Mouse (Mus musculus) C2C12 (cell line): Measurements from ENCODE around the gene Tmem131l. TPM values are rescaled to one million over a fixed set of nuclear protein-coding genes. Genes with fewer than 3 reads are reported as not detected.
A peak's percentile ranks its signal among the peaks of the same experiment; 100 is the strongest.

Experiments used
- H3K27me3 ChIP-seq: one replicate; pipeline ENCODE4 v1.6.1; 2011; ENCODE audit not compliant: control insufficient read depth, insufficient read depth, insufficient read length
- H3K36me3 ChIP-seq: one replicate; pipeline ENCODE4 v1.6.1; 2011; ENCODE audit not compliant: control insufficient read depth, insufficient read depth
- H3K4me3 ChIP-seq: one replicate; pipeline ENCODE4 v1.5.1; 2011; ENCODE audit warnings: mild to moderate bottlenecking, control low read depth; ENCODE audit not compliant: poor library complexity, insufficient read depth, severe bottlenecking
- H3K79me2 ChIP-seq: one replicate; pipeline ENCODE4 v1.6.1; 2011; ENCODE audit not compliant: control insufficient read depth, insufficient read depth
- H3K79me3 ChIP-seq: one replicate; pipeline ENCODE4 v1.6.1; 2011; ENCODE audit warnings: low read depth, control low read depth
- H3ac ChIP-seq: one replicate; pipeline ENCODE3; 2011; ENCODE audit warnings: low read depth; ENCODE audit not compliant: control insufficient read depth, insufficient read length
- CEBPB ChIP-seq: IDR thresholded peaks from one replicate; pipeline ENCODE4 v1.6.1; 2011; ENCODE audit warnings: low read depth, mild to moderate bottlenecking, control low read depth, moderate library complexity
- CTCF ChIP-seq: IDR thresholded peaks from one replicate; pipeline ENCODE4 v1.5.1; 2011; ENCODE audit not compliant: control insufficient read depth, insufficient read depth, insufficient read length
- FOSL1 ChIP-seq: IDR thresholded peaks from one replicate; pipeline ENCODE4 v1.8.0; 2011; ENCODE audit warnings: mild to moderate bottlenecking, low read length; ENCODE audit not compliant: poor library complexity, insufficient read depth, severe bottlenecking
- MAX ChIP-seq: IDR thresholded peaks from one replicate; pipeline ENCODE4 v1.6.1; 2011; ENCODE audit warnings: mild to moderate bottlenecking, control low read depth
- MYOD1 ChIP-seq: IDR thresholded peaks from one replicate; pipeline ENCODE4 v1.6.1; 2011; ENCODE audit warnings: low read depth; ENCODE audit not compliant: control insufficient read depth, insufficient read length
- MYOG ChIP-seq: IDR thresholded peaks from one replicate; pipeline ENCODE4 v1.6.1; 2011; ENCODE audit not compliant: control insufficient read depth, insufficient read length; ENCODE audit errors: extremely low read depth
- USF1 ChIP-seq: IDR thresholded peaks from one replicate; pipeline ENCODE4 v1.6.1; 2011; ENCODE audit warnings: low read depth, mild to moderate bottlenecking, control low read depth, moderate library complexity
- polyA plus RNA-seq: library from polyadenylated mRNA; unstranded; fragments of >200 nt; fragmentation: generic; extraction: Trizol; gene quantifications from one replicate; pipeline ENCODE4 v1.2.1, GENCODE M21; 2012; ENCODE audit warnings: missing spikeins

Gene Tmem131l
- polyA plus RNA-seq, 1 experiment = 10.4 TPM

DNA sequence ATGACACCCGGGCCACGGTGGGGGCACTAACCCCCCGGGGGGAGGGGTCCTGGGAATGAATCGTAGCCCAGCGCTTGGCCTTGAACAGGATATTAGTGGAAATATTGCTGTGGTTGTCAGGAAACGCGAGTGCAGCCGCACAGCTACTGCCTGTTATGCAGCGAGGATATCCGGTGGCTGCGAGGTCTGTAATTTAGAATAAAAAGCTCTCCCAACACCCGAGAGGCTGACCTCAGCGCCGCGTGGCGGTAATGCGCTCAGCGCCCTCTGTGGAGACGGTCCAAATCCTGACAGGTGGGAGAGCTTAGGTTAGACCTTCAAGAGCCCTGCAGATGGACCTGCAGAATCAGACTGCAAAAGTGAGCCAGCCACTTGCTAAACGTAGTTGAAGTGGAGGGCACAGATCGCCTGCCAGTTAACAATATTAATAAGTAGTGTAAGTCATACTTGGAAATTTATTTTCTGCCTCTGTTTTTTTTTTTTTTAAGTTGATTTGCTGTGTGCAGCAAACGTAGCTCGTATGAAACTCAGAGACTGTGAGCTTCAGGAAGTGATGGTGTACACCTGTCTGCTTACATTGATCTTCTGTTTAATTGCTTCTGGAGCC lies 604 bp upstream of the Tmem131l start:
- H3ac ChIP-seq = peak overlapping the region; percentile 66
- no peak for TF ChIP-seq CEBPB
- H3K27me3 ChIP-seq = no peaks in the 10 kb centered on the region
- H3K79me3 ChIP-seq = peaks cover 1% of the 10 kb centered on the region
- peaks cover 3% of the 10 kb centered on the region for H3K36me3 ChIP-seq
- H3K4me3 ChIP-seq = peak overlapping the region; percentile 53
- peaks cover 6% of the 10 kb centered on the region for H3K79me2 ChIP-seq

DNA sequence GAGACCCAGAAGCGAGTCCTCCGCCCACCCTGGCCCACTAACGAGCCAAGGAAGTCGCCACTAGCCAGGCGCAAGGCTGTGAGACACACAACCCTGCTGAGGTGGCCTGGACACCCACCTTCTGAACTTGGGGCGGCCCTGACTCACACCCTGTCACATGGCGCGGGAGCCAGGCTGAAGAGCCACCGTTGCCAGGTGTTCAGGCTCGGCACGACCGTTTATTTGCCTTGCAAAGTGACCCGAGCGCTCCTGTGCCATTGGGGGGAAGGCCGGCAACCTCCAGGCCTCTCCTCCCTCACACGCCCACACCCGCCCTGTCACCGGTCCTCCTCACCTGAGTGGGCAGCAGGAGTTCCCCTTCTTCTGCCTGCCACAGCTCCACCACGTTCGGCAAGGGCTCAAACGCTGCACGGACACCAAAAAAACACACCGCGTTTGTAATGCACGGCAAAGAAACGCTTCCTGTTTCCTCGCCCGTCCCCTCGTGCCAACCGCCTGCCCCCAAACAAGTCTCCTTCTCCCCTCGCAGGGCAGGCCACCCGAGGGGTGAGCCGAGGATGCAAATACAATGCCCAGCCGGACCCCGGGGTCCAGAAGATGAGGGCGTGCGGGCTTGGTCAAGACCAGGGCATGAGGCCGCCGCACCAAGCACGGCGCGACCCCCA lies 862 bp downstream of the Tmem131l start:
- Histone ChIP-seq H3K27me3 (no peaks in the 10 kb centered on the region), H3ac (peak overlapping the region; percentile 62), H3K36me3 (peaks cover 3% of the 10 kb centered on the region), H3K79me3 (peaks cover 1% of the 10 kb centered on the region), H3K4me3 (peak overlapping the region; percentile 53), H3K79me2 (peaks cover 7% of the 10 kb centered on the region)
- TF ChIP-seq CEBPB (no peak), MYOD1 (no peak), USF1 (no peak), CTCF (no peak), MAX (no peak), FOSL1 (no peak), MYOG (no peak)

DNA sequence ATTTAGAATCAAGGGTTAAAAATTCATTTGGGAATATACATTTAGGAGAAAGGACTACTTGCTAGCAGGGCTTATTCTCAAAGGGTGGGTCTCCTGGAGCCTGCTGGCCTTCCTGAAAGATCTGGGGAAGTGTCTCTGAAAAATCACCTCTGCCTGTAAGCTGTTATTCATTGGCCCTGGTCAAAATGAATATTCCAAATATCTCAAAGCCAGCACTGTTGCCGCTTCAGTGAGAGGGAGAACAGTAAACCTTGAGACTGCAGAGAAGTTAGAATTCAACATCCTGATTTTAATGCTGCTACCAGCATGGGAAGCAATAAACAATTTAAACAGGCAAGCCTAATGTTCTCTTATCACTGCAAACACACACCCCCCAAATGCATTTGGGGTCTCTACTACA lies 1.8 kb downstream of the Tmem131l start:
- Histone ChIP-seq H3K4me3 (no peak overlapping the region), H3K36me3 (peaks cover 3% of the 10 kb centered on the region), H3K27me3 (no peaks in the 10 kb centered on the region), H3ac (no peak overlapping the region), H3K79me3 (peaks cover 3% of the 10 kb centered on the region), H3K79me2 (peaks cover 16% of the 10 kb centered on the region)
- no peak for TF ChIP-seq CTCF
- TF ChIP-seq USF1 = no peak
- no peak for TF ChIP-seq MAX
- no peak for TF ChIP-seq FOSL1

DNA sequence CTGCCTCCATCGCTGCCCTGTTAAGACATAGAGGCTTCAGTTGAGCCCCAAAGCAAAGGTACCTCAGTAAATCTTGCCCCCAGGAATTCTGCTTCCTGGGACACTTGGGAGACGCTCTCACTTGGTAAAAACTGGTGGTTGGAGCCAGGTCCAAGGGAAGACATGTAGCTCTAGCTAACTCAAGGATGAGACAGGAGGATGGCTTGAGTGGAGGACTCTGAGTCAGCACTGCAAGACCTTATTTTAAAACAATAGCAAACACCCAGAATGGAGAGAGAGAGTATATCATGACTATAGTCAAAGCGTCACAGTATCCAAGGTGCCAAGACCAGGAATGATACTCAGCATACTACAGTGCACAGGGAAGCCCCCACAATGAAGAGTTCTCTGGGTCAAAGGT lies 2.4 kb downstream of the Tmem131l start:
- Histone ChIP-seq H3K27me3 (no peaks in the 10 kb centered on the region), H3K36me3 (peaks cover 3% of the 10 kb centered on the region), H3K79me2 (peaks cover 22% of the 10 kb centered on the region), H3K4me3 (no peak overlapping the region), H3ac (no peak overlapping the region), H3K79me3 (peaks cover 5% of the 10 kb centered on the region)
- no peak for TF ChIP-seq MYOG
- no peak for TF ChIP-seq CTCF
- TF ChIP-seq FOSL1 = no peak
- TF ChIP-seq MAX = no peak
- no peak for TF ChIP-seq MYOD1
- TF ChIP-seq CEBPB = no peak
- no peak for TF ChIP-seq USF1

DNA sequence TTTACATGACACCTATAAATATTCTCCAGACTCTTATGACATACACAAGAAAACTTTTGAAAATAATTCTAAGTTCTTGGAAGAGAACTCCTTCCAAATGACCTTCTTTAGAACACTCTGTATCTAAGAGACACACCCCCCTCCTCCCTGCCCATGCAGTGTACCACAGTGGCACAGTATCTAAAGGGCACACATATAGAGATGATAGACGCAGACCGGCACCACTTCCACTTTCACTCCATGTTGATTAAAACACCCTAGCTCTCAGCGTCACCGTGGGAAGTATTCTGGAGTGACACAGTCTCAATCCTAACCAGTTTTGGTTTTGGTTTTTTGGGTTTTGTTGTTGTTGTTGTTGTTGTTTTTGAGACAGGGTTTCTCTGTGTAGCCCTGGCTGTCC lies 3.1 kb downstream of the Tmem131l start:
- Histone ChIP-seq H3K4me3 (no peak overlapping the region), H3K79me2 (peaks cover 26% of the 10 kb centered on the region), H3K79me3 (peaks cover 6% of the 10 kb centered on the region), H3K27me3 (no peaks in the 10 kb centered on the region), H3ac (no peak overlapping the region), H3K36me3 (peaks cover 3% of the 10 kb centered on the region)
- TF ChIP-seq MAX = no peak
- TF ChIP-seq MYOG = no peak
- TF ChIP-seq MYOD1 = no peak
- TF ChIP-seq USF1 = no peak
- no peak for TF ChIP-seq CEBPB
- no peak for TF ChIP-seq CTCF
- no peak for TF ChIP-seq FOSL1

DNA sequence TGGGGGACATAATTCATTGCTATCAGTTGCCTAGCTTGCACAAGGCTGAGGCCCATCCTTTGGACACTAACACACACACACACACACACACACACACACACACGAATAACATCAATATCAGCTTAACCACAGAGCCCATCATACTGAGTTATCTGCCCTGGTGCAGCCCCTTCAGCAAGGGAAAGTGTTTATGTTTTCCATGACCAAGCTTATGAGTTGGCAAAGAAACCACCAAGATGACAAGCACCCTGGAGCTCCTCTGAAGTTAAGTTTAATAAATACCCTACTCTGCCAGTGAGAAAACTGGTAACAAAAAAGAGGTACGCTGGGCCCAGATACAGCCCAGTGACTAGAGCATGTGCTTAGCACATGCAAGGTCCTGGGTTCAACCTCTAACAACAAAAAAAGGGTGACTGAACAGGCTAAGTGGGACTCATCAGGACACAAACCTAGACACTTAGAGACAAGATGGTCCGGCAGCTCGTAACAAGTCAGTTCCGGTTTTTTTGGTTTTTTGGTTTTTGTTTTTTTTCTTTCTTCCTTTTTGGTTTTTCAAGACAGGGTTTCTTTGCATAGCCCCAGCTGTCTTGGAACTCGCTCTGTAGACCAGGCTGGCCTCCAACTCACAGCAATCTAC lies 4.1 kb downstream of the Tmem131l start:
- Histone ChIP-seq H3K4me3 (no peak overlapping the region), H3ac (no peak overlapping the region), H3K79me3 (peaks cover 6% of the 10 kb centered on the region), H3K79me2 (peaks cover 26% of the 10 kb centered on the region), H3K27me3 (no peaks in the 10 kb centered on the region), H3K36me3 (peaks cover 3% of the 10 kb centered on the region)
- no peak for TF ChIP-seq FOSL1
- TF ChIP-seq MAX = no peak
- no peak for TF ChIP-seq CTCF
- no peak for TF ChIP-seq CEBPB
- no peak for TF ChIP-seq MYOG
- TF ChIP-seq USF1 = no peak
- no peak for TF ChIP-seq MYOD1
